Mouse (Mus musculus): ENCODE data around the gene Gm10392.

The Gm10392 gene

GRCm38 (mm10) chr11:77492311-77492871, 26.6 kb downstream of the Gm10392 start:
- DNase-seq (ENCODE audit: low spot score) = no peak

GRCm38 (mm10) chr11:77491502-77492291, 27.3 kb downstream of the Gm10392 start:
- DNase-seq (ENCODE audit: low spot score) = peak; percentile 71

- DNase-seq (ENCODE audit: low spot score) = peak; percentile 96
Measured at GRCm38 (mm10) chr11:77491123-77491501, 27.9 kb downstream of the Gm10392 start.

GRCm38 (mm10) chr11:77490451-77490850, 28.5 kb downstream of the Gm10392 start:
- DNase-seq (ENCODE audit: low spot score) = no peak

- DNase-seq (ENCODE audit: low spot score) = peak; percentile 82
Measured at GRCm38 (mm10) chr11:77489591-77490235, 29.3 kb downstream of the Gm10392 start, which contains the start of gene Ankrd13b. Ankrd13b (minus strand) TSS chr11:77489678.

- no peak for DNase-seq (ENCODE audit: low spot score)
Measured at GRCm38 (mm10) chr11:77488771-77489581, 30.0 kb downstream of the Gm10392 start.

- DNase-seq (ENCODE audit: low spot score) = no peak
Measured at GRCm38 (mm10) chr11:77486798-77487197, 32.2 kb downstream of the Gm10392 start.

- DNase-seq (ENCODE audit: low spot score) = no peak
Measured at GRCm38 (mm10) chr11:77485229-77485628, 33.8 kb downstream of the Gm10392 start.

GRCm38 (mm10) chr11:77483510-77484255, 35.3 kb downstream of the Gm10392 start:
- DNase-seq (ENCODE audit: low spot score) = no peak

GRCm38 (mm10) chr11:77483043-77483442, 36.0 kb downstream of the Gm10392 start:
- no peak for DNase-seq (ENCODE audit: low spot score)

GRCm38 (mm10) chr11:77476895-77477294, 42.1 kb downstream of the Gm10392 start:
- DNase-seq (ENCODE audit: low spot score) = no peak

GRCm38 (mm10) chr11:77476216-77476615, 42.8 kb downstream of the Gm10392 start:
- no peak for DNase-seq (ENCODE audit: low spot score)

- DNase-seq (ENCODE audit: low spot score) = no peak
Measured at GRCm38 (mm10) chr11:77472775-77473174, 46.2 kb downstream of the Gm10392 start.

GRCm38 (mm10) chr11:77471407-77471806, 47.6 kb downstream of the Gm10392 start:
- no peak for DNase-seq (ENCODE audit: low spot score)

GRCm38 (mm10) chr11:77468397-77468796, 50.6 kb downstream of the Gm10392 start:
- no peak for DNase-seq (ENCODE audit: low spot score)

- peak; percentile 89 for DNase-seq (ENCODE audit: low spot score)
Measured at GRCm38 (mm10) chr11:77467784-77468183, 51.2 kb downstream of the Gm10392 start.

- DNase-seq (ENCODE audit: low spot score) = peak; percentile 78
Measured at GRCm38 (mm10) chr11:77467157-77467556, 51.8 kb downstream of the Gm10392 start.
